In genomic region chr16:10541598-10541930, GRCm38 (mm10) we compare ENCODE assay signal across 8 mouse cellular contexts. TPM values are rescaled to one million over a fixed set of nuclear protein-coding genes. Genes with fewer than 3 reads are reported as not detected.
DNase-seq lines count a peak whose midpoint lies in the region; ATAC-seq lines count a peak whose summit lies in the region.

No protein-coding gene starts in this region.

- no peaks in the 10 kb centered on the region for H3K27me3 ChIP-seq in embryonic facial prominence, embryonic 12.5 days
- no peaks in the 10 kb centered on the region for H3K27me3 ChIP-seq in hindbrain, embryonic 10.5 days (ENCODE audit: insufficient read depth, poor library complexity, severe bottlenecking)
- no peaks in the 10 kb centered on the region for H3K27me3 ChIP-seq in limb, embryonic 15.5 days
- no peaks in the 10 kb centered on the region for H3K27me3 ChIP-seq in neural tube, embryonic 11.5 days (ENCODE audit: control insufficient read depth, insufficient read depth, low read length)

- H3K4me1 ChIP-seq in embryonic facial prominence, embryonic 12.5 days = peaks cover 42% of the 10 kb centered on the region
- peaks cover 48% of the 10 kb centered on the region for H3K4me1 ChIP-seq in hindbrain, embryonic 10.5 days (replicated peaks)
- H3K4me1 ChIP-seq in limb, embryonic 15.5 days = peaks cover 49% of the 10 kb centered on the region
- peaks cover 21% of the 10 kb centered on the region for H3K4me1 ChIP-seq in neural tube, embryonic 11.5 days (ENCODE audit: control insufficient read depth, insufficient read depth, low read length)

- H3K27ac ChIP-seq in embryonic facial prominence, embryonic 12.5 days = 0 out of 2 replicates have a peak overlapping the region, but pooled peaks have one; percentile 41
- H3K27ac ChIP-seq in hindbrain, embryonic 10.5 days = peak overlapping the region; percentile 95; the same call in 1 of the 2 replicates
- H3K27ac ChIP-seq in limb, embryonic 15.5 days = peak overlapping the region; percentile 92; the same call in 1 of the 2 replicates
- H3K27ac ChIP-seq in neural tube, embryonic 11.5 days (ENCODE audit: low read depth, low read length) = no peak overlapping the region

- H3K4me3 ChIP-seq in embryonic facial prominence, embryonic 12.5 days = peak overlapping the region; percentile 79
- peak overlapping the region; percentile 87 for H3K4me3 ChIP-seq in hindbrain, embryonic 10.5 days
- H3K4me3 ChIP-seq in limb, embryonic 15.5 days = peak overlapping the region; percentile 92
- peak overlapping the region; percentile 87 for H3K4me3 ChIP-seq in neural tube, embryonic 11.5 days (ENCODE audit: low read depth, low read length)

- WGBS in embryonic facial prominence, embryonic 12.5 days = 38% methylated on average over 7 of the region's 7 CpGs
- 51% methylated on average over 7 of the region's 7 CpGs for WGBS in hindbrain, embryonic 10.5 days
- 13% methylated on average over 7 of the region's 7 CpGs for WGBS in limb, embryonic 15.5 days
- 43% methylated on average over 7 of the region's 7 CpGs for WGBS in neural tube, embryonic 11.5 days

- peak overlapping the region; percentile 89 for H3K9ac ChIP-seq in embryonic facial prominence, embryonic 12.5 days
- peak overlapping the region; percentile 79 for H3K9ac ChIP-seq in limb, embryonic 15.5 days
- peak overlapping the region; percentile 92 for H3K9ac ChIP-seq in neural tube, embryonic 11.5 days (ENCODE audit: low read length)

- no peak for ATAC-seq in embryonic facial prominence, embryonic 12.5 days (ENCODE audit: insufficient number of reproducible peaks, insufficient read depth, low FRiP score, low TSS enrichment)
- no peak for ATAC-seq in limb, embryonic 15.5 days (ENCODE audit: insufficient number of reproducible peaks, low FRiP score, low TSS enrichment, low read depth)
- no peak for ATAC-seq in neural tube, embryonic 11.5 days (ENCODE audit: insufficient read depth, low FRiP score, low TSS enrichment)

- peak; percentile 17 for DNase-seq in right cerebral cortex, adult 18-20 months
- no peak for DNase-seq in right cerebral cortex, postnatal 25 days
- DNase-seq in hindbrain, embryonic 10.5 days (ENCODE audit: low spot score) = no peak
- no peak for DNase-seq in neural tube, embryonic 11.5 days (ENCODE audit: low spot score)
- DNase-seq in layer of hippocampus, adult 18-20 months (ENCODE audit: low spot score in 2 of 2) = no peak
- no peak for DNase-seq in thymus, postnatal 25 days

- H3K36me3 ChIP-seq in embryonic facial prominence, embryonic 12.5 days = no peaks in the 10 kb centered on the region
- peaks cover 3% of the 10 kb centered on the region; the same call in 1 of the 2 replicates for H3K36me3 ChIP-seq in hindbrain, embryonic 10.5 days
- no peaks in the 10 kb centered on the region; the same call in 1 of the 2 replicates for H3K36me3 ChIP-seq in limb, embryonic 15.5 days
- no peaks in the 10 kb centered on the region for H3K36me3 ChIP-seq in neural tube, embryonic 11.5 days (ENCODE audit: control insufficient read depth, insufficient read depth, low read length)

- no peaks in the 10 kb centered on the region for H3K9me3 ChIP-seq in embryonic facial prominence, embryonic 12.5 days
- H3K9me3 ChIP-seq in hindbrain, embryonic 10.5 days = no peaks in the 10 kb centered on the region
- H3K9me3 ChIP-seq in limb, embryonic 15.5 days = no peaks in the 10 kb centered on the region
- no peaks in the 10 kb centered on the region for H3K9me3 ChIP-seq in neural tube, embryonic 11.5 days (ENCODE audit: control insufficient read depth, low read length)

- H3K4me2 ChIP-seq in embryonic facial prominence, embryonic 12.5 days (replicated peaks) = peak overlapping the region; percentile 81
- H3K4me2 ChIP-seq in limb, embryonic 15.5 days = peak overlapping the region; percentile 91
- peak overlapping the region; percentile 91 for H3K4me2 ChIP-seq in neural tube, embryonic 11.5 days (ENCODE audit: low read depth)

RNA-seq across cellular contexts. Expression of gene Dexi, which starts 1.3 kb away (rescaled TPM):
- polyA plus RNA-seq in embryonic facial prominence, embryonic 12.5 days (2016; fragmentation: Nextera tagmentation; extraction: Ambion mirVana) = 31.5 and 32.9 TPM in 2 replicates
- polyA plus RNA-seq in hindbrain, embryonic 10.5 days (2016; fragmentation: Nextera tagmentation; extraction: Ambion mirVana) = 14.9 and 22.1 TPM in 2 replicates
- 16.4 and 21.5 TPM in 2 replicates for polyA plus RNA-seq in limb, embryonic 15.5 days (2015; fragmentation: Nextera tagmentation; extraction: Ambion mirVana)
- polyA plus RNA-seq in neural tube, embryonic 11.5 days (2014; fragmentation: Nextera tagmentation; extraction: Ambion mirVana) = 24.1 and 28.2 TPM in 2 replicates
- 10 to 100 TPM; 62.8 to 67.7 TPM for total RNA-seq in layer of hippocampus, adult 18-20 months (2021)

RNA-seq across cellular contexts. Expression of gene Clec16a, which starts 3.6 kb away (rescaled TPM):
- 37.7 and 38.9 TPM in 2 replicates for polyA plus RNA-seq in embryonic facial prominence, embryonic 12.5 days (2016; fragmentation: Nextera tagmentation; extraction: Ambion mirVana)
- 34.5 and 35.0 TPM in 2 replicates for polyA plus RNA-seq in hindbrain, embryonic 10.5 days (2016; fragmentation: Nextera tagmentation; extraction: Ambion mirVana)
- polyA plus RNA-seq in limb, embryonic 15.5 days (2015; fragmentation: Nextera tagmentation; extraction: Ambion mirVana) = 34.3 and 39.5 TPM in 2 replicates
- polyA plus RNA-seq in neural tube, embryonic 11.5 days (2014; fragmentation: Nextera tagmentation; extraction: Ambion mirVana) = 41.4 and 44.0 TPM in 2 replicates
- 10 to 100 TPM; 93.0 to 95.7 TPM for total RNA-seq in layer of hippocampus, adult 18-20 months (2021)
